Mouse (Mus musculus) thymus, postnatal 4 days (tissue): ENCODE measurements around the gene Ska2.

Experiments
- DNase-seq: peaks from one replicate; pipeline ENCODE4 v3.0.0; 2021

Gene Ska2

GRCm38 (mm10) chr11:87108755-87109518, at the start of gene Ska2:
Gene Ska2, plus strand, starts transcription at chr11:87109234.
- peak; percentile 93 for DNase-seq

- no peak for DNase-seq
Observed at GRCm38 (mm10) chr11:87060410-87060809, 48.6 kb upstream of the Ska2 start.

- DNase-seq, result no peak
Observed at GRCm38 (mm10) chr11:87062087-87062486, 46.9 kb upstream of the Ska2 start.

GRCm38 (mm10) chr11:87073343-87073865, 35.6 kb upstream of the Ska2 start:
- peak; percentile 59 for DNase-seq

GRCm38 (mm10) chr11:87073866-87074440, 35.1 kb upstream of the Ska2 start, which contains the start of gene Gdpd1:
Gene Gdpd1, minus strand, starts transcription at chr11:87074062.
- peak; percentile 95 for DNase-seq

GRCm38 (mm10) chr11:87083712-87084111, 25.3 kb upstream of the Ska2 start:
- DNase-seq, result no peak

- no peak for DNase-seq
Observed at GRCm38 (mm10) chr11:87085461-87085860, 23.6 kb upstream of the Ska2 start.

- DNase-seq, result peak; percentile 79
Observed at GRCm38 (mm10) chr11:87086290-87086984, 22.6 kb upstream of the Ska2 start, which contains the start of gene Smg8. Gene Smg8, minus strand, starts transcription at chr11:87086774.

GRCm38 (mm10) chr11:87087142-87087541, 21.9 kb upstream of the Ska2 start:
- DNase-seq, result no peak

GRCm38 (mm10) chr11:87108409-87108754, 652 bp upstream of the Ska2 start, which contains the start of gene Prr11:
Gene Prr11, minus strand, starts transcription at chr11:87108708.
- no peak for DNase-seq

GRCm38 (mm10) chr11:87109519-87110171, 611 bp downstream of the Ska2 start:
- DNase-seq, result peak; percentile 61

GRCm38 (mm10) chr11:87110172-87110909, 1.3 kb downstream of the Ska2 start:
- DNase-seq, result no peak

- no peak for DNase-seq
Observed at GRCm38 (mm10) chr11:87121864-87122263, 12.8 kb downstream of the Ska2 start.

GRCm38 (mm10) chr11:87125562-87125961, 16.5 kb downstream of the Ska2 start:
- DNase-seq, result no peak

GRCm38 (mm10) chr11:87126281-87126823, 17.3 kb downstream of the Ska2 start:
- DNase-seq, result no peak

- peak; percentile 86 for DNase-seq
Observed at GRCm38 (mm10) chr11:87126824-87127816, 18.1 kb downstream of the Ska2 start, which contains the start of gene Trim37. Gene Trim37, plus strand, starts transcription at chr11:87127077.

- no peak for DNase-seq
Observed at GRCm38 (mm10) chr11:87136233-87136632, 27.2 kb downstream of the Ska2 start.

- no peak for DNase-seq
Observed at GRCm38 (mm10) chr11:87158012-87158411, 49.0 kb downstream of the Ska2 start.

GRCm38 (mm10) chr11:87162687-87163086, 53.7 kb downstream of the Ska2 start:
- no peak for DNase-seq

GRCm38 (mm10) chr11:87163751-87164150, 54.7 kb downstream of the Ska2 start:
- DNase-seq, result no peak

- DNase-seq, result no peak
Observed at GRCm38 (mm10) chr11:87173625-87174024, 64.6 kb downstream of the Ska2 start.
